Mouse (Mus musculus) limb, embryonic 10.5 days (tissue): ENCODE measurements at regions not wholly inside any gene's neighbourhood (a gene's known extent, or its start where the extent isn't known, plus 50 kb on each side); places are given as distances from the start of the nearest gene placed in this dataset.

Experiments used
- DNase-seq: peaks from one replicate; pipeline ENCODE4 v3.0.0-alpha.2; 2017; ENCODE audit warnings: low spot score
- H3K27ac ChIP-seq: fragments of 300-500 bp; sonication (generic); 2 replicates; pipeline ENCODE4 v1.5.1; 2016; ENCODE audit warnings: mild to moderate bottlenecking
- H3K27me3 ChIP-seq: fragments of 300-500 bp; sonication (generic); 2 replicates; pipeline ENCODE4 v1.6.1; 2016; ENCODE audit warnings: low read depth, mild to moderate bottlenecking; ENCODE audit not compliant: poor library complexity, severe bottlenecking
- H3K36me3 ChIP-seq: fragments of 300-500 bp; sonication (generic); 2 replicates; pipeline ENCODE4 v1.6.1; 2016; ENCODE audit warnings: mild to moderate bottlenecking, moderate library complexity
- H3K4me1 ChIP-seq: fragments of 300-500 bp; sonication (generic); 2 replicates; pipeline ENCODE4 v1.6.1; 2016
- H3K4me3 ChIP-seq: fragments of 300-500 bp; sonication (generic); 2 replicates; pipeline ENCODE4 v1.5.1; 2016; ENCODE audit warnings: mild to moderate bottlenecking, moderate library complexity
- H3K9me3 ChIP-seq: fragments of 300-500 bp; sonication (generic); replicated peaks from 2 replicates; pipeline ENCODE4 v1.6.1; 2016; ENCODE audit warnings: mild to moderate bottlenecking
- WGBS: fragments of 180-500 bp; shearing (Covaris S2); methylation state at CpG from one replicate; pipeline ENCODE4 v1.1.7; 2016; 5-methylcytosine and 5-hydroxymethylcytosine counted together

DNA sequence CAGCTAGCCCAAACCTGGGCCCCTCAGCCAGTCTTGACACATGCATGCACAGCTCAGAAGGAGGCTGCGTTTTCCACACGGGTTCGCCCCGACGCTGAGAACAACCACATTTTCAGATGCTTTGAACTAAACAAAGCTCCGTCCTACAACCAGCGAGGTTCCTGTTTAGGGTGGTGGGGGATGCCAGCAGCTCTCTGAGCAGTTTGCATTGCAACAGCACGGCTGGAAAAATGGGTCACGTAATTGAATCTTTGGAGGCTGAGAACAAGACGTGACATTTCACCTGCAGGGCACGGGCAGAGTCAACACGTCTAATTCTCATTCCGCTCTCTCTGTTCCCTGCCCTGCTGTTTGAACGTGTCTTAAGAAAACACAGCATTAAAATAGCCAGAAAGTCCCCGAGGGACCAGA lies 119.2 kb downstream of the Syk start:
- DNase-seq = peak; percentile 45
- Histone ChIP-seq H3K27ac (peak overlapping the region; percentile 62; the same call in 1 of the 2 replicates), H3K36me3 (no peaks in the 10 kb centered on the region), H3K4me1 (peaks cover 59% of the 10 kb centered on the region), H3K27me3 (no peaks in the 10 kb centered on the region), H3K9me3 (no peaks in the 10 kb centered on the region), H3K4me3 (no peak overlapping the region)
- WGBS = 31% methylated on average over 15 of the region's 15 CpGs

DNA sequence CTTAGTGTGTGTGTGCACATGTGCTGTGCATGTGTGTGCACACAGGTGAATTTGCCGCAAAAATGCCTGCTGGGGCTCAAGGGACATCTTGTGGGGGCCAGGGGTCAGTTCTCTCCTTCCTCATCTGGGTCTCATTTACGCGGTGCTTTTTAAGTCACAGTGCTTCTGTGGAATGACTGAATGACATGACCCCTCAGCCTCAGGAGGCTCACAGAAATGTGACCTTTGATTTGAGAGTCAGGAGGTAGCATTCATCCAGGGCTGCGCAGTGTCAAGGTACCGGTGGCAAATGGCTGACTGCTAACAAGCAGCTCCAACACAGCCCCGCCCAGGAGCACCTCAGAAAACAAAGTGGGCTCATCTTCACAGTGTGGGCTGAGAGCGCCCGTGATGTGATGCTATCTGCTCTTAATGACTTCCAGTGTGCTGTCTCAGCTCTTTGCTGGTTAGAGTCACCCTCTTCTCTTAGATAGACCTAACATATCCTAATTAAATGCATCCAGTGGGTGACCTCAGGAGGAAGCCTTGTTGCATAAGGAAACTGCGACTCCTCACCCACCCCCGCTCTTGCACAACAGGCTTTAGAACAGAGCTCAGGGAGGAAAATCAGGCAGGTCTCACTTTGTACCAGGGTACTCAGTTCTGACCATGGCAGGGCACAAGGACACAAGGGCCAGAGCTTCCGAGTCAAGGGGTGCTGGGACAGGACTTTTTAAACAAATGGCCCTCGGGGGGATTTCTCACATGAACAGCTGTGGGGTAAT lies 120.6 kb downstream of the Syk start:
- 23% methylated on average over 12 of the region's 12 CpGs for WGBS
- H3K4me1 ChIP-seq = peaks cover 62% of the 10 kb centered on the region

DNA sequence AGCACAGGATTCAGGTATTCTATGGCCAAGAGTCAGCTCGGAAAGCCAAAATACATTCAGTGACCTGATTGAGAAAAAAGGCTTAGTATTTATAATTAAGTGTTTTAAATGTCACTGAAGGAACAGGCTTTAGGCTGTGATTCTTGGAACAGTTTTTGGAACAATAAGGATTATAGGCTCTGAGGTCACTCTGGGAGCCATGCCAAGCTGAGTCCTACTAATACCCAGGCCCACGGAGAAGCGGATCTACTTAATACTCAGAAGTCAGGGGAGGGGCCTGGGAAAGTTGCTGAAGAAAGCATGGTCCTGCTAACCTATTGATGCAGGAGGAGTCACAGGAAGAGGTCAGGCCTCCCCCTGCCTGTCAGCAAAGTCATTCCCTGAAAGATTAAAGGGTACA lies 121.7 kb downstream of the Syk start:
- Histone ChIP-seq H3K36me3 (no peaks in the 10 kb centered on the region), H3K27me3 (no peaks in the 10 kb centered on the region), H3K27ac (no peak overlapping the region), H3K4me1 (peaks cover 66% of the 10 kb centered on the region), H3K9me3 (no peaks in the 10 kb centered on the region), H3K4me3 (no peak overlapping the region)
- 85% methylated on average over 3 of the region's 3 CpGs for WGBS
- no peak for DNase-seq

More for the DNA sequence above, 120.6 kb downstream of the Syk start:
- H3K36me3 ChIP-seq = no peaks in the 10 kb centered on the region
- peak overlapping the region; percentile 17; the same call in 1 of the 2 replicates for H3K4me3 ChIP-seq
- DNase-seq = peak; percentile 73
- peak overlapping the region; percentile 62 for H3K27ac ChIP-seq
- no peaks in the 10 kb centered on the region for H3K9me3 ChIP-seq
- no peaks in the 10 kb centered on the region for H3K27me3 ChIP-seq

- Histone ChIP-seq H3K27ac (no peak overlapping the region), H3K36me3 (no peaks in the 10 kb centered on the region), H3K9me3 (no peaks in the 10 kb centered on the region), H3K4me1 (peaks cover 42% of the 10 kb centered on the region), H3K27me3 (peaks cover 15% of the 10 kb centered on the region), H3K4me3 (no peak overlapping the region)
- WGBS = 69% methylated on average over 5 of the region's 5 CpGs
- no peak for DNase-seq
Measured at GRCm38 (mm10) chr13:52709580-52709979, 126.6 kb downstream of the Syk start.

- Histone ChIP-seq H3K27ac (peak overlapping the region; percentile 9; the same call in 1 of the 2 replicates), H3K36me3 (no peaks in the 10 kb centered on the region), H3K9me3 (no peaks in the 10 kb centered on the region), H3K4me3 (no peak overlapping the region), H3K27me3 (peaks cover 15% of the 10 kb centered on the region), H3K4me1 (peaks cover 23% of the 10 kb centered on the region)
- WGBS = 37% methylated on average over 9 of the region's 9 CpGs
- peak; percentile 85 for DNase-seq
Measured at GRCm38 (mm10) chr13:52711713-52712369, 128.9 kb downstream of the Syk start.

DNA sequence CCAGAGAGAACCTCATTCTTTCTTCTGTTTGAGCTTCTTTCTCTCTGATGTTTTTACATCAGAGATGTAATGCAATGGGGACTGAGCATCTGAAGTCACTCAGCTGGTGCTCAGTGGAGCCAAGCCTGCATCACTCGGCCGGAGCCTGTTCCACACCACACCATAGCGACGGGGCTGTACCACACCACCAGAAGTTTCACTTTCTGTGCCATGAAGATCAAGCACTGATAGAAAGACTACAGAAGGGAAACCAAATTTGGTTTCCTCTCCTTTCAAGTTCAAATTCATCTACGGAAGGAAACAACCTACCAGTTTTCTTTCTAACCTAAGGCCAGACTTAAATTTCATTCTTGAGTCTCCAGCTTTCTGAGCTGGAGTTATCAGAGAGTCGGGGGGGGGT lies 138.5 kb downstream of the Syk start:
- 94% methylated on average over 6 of the region's 6 CpGs for WGBS
- no peaks in the 10 kb centered on the region for H3K9me3 ChIP-seq
- H3K36me3 ChIP-seq = no peaks in the 10 kb centered on the region
- H3K4me3 ChIP-seq = no peak overlapping the region
- DNase-seq = no peak
- 0 out of 2 replicates have a peak, but pooled peaks cover 4% of the 10 kb centered on the region for H3K4me1 ChIP-seq
- no peaks in the 10 kb centered on the region for H3K27me3 ChIP-seq
- H3K27ac ChIP-seq = no peak overlapping the region

GRCm38 (mm10) chr13:52722718-52723117 lies 139.7 kb downstream of the Syk start:
- no peak for DNase-seq
- no peak overlapping the region for H3K4me3 ChIP-seq

GRCm38 (mm10) chr13:52726043-52726442 lies 143.1 kb downstream of the Syk start:
- no peaks in the 10 kb centered on the region for H3K27me3 ChIP-seq
- no peak for DNase-seq
- no peaks in the 10 kb centered on the region for H3K36me3 ChIP-seq
- peaks cover 7% of the 10 kb centered on the region for H3K4me1 ChIP-seq
- H3K9me3 ChIP-seq = no peaks in the 10 kb centered on the region
- H3K4me3 ChIP-seq = no peak overlapping the region
- whole genome bisulfite sequencing = 80% methylated on average over 10 of the region's 10 CpGs
- no peak overlapping the region for H3K27ac ChIP-seq

More at GRCm38 (mm10) chr13:52722718-52723117, 139.7 kb downstream of the Syk start:
- Histone ChIP-seq H3K27me3 (no peaks in the 10 kb centered on the region), H3K4me1 (0 out of 2 replicates have a peak, but pooled peaks cover 4% of the 10 kb centered on the region), H3K36me3 (no peaks in the 10 kb centered on the region), H3K27ac (no peak overlapping the region), H3K9me3 (no peaks in the 10 kb centered on the region)
- WGBS = 84% methylated on average over 3 of the region's 3 CpGs

GRCm38 (mm10) chr13:52726525-52726924 lies 143.6 kb downstream of the Syk start:
- DNase-seq = no peak
- Histone ChIP-seq H3K36me3 (no peaks in the 10 kb centered on the region), H3K27ac (no peak overlapping the region), H3K4me1 (peaks cover 7% of the 10 kb centered on the region), H3K9me3 (no peaks in the 10 kb centered on the region), H3K27me3 (no peaks in the 10 kb centered on the region), H3K4me3 (no peak overlapping the region)
- 77% methylated on average over 3 of the region's 3 CpGs for WGBS

- Histone ChIP-seq H3K4me1 (peaks cover 15% of the 10 kb centered on the region), H3K4me3 (no peak overlapping the region), H3K9me3 (no peaks in the 10 kb centered on the region), H3K36me3 (no peaks in the 10 kb centered on the region), H3K27ac (no peak overlapping the region), H3K27me3 (no peaks in the 10 kb centered on the region)
- no peak for DNase-seq
- 92% methylated on average over 6 of the region's 6 CpGs for WGBS
Measured at GRCm38 (mm10) chr13:52735453-52735933, 152.5 kb downstream of the Syk start.

- Histone ChIP-seq H3K36me3 (no peaks in the 10 kb centered on the region), H3K9me3 (no peaks in the 10 kb centered on the region), H3K4me1 (peaks cover 13% of the 10 kb centered on the region), H3K4me3 (no peak overlapping the region), H3K27ac (no peak overlapping the region), H3K27me3 (no peaks in the 10 kb centered on the region)
- WGBS = 80% methylated on average over 19 of the region's 19 CpGs
- no peak for DNase-seq
Measured at GRCm38 (mm10) chr13:52735934-52736523, 153.1 kb downstream of the Syk start.

- Histone ChIP-seq H3K4me3 (no peak overlapping the region), H3K36me3 (no peaks in the 10 kb centered on the region), H3K27me3 (no peaks in the 10 kb centered on the region), H3K4me1 (peaks cover 13% of the 10 kb centered on the region), H3K27ac (no peak overlapping the region), H3K9me3 (no peaks in the 10 kb centered on the region)
- WGBS = 81% methylated on average over 9 of the region's 9 CpGs
- DNase-seq = no peak
Measured at GRCm38 (mm10) chr13:52738095-52738660, 155.2 kb downstream of the Syk start.

DNA sequence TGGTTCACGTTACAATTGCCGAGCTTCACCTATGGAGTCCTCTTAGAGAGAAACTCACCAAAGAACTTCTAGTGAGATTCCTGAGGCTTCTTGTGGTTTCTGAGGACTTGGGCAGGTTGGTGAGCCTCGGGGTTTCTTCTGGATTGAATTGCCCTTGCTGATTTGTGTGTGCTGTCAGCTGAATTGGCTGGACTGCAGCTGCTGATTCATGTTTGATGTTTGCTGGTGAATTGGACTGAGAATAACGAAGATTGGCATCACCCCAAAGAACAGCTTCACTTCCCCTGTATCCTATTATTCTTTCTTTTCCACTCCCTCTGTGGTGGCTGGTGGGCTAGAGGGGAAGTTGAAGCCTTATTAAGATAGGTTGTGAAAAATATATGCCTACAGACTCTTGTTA lies 158.4 kb downstream of the Syk start:
- H3K27me3 ChIP-seq = no peaks in the 10 kb centered on the region
- no peaks in the 10 kb centered on the region for H3K9me3 ChIP-seq
- no peak overlapping the region for H3K27ac ChIP-seq
- H3K36me3 ChIP-seq = no peaks in the 10 kb centered on the region
- H3K4me3 ChIP-seq = no peak overlapping the region
- WGBS = 85% methylated on average over 4 of the region's 4 CpGs
- no peak for DNase-seq
- peaks cover 13% of the 10 kb centered on the region for H3K4me1 ChIP-seq
